Mouse (Mus musculus): ENCODE data around the gene Gpx6.
A peak's percentile ranks its signal among the peaks of the same experiment; 100 is the strongest.

The Gpx6 gene

GRCm38 (mm10) chr13:21311926-21312325 lies at the start of gene Gpx6:
TSS of gene Gpx6 (plus strand) at chr13:21312125.
- DNase-seq, result no peak

GRCm38 (mm10) chr13:21262787-21263461 lies 49.0 kb upstream of the Gpx6 start:
- no peak for DNase-seq

- DNase-seq, result no peak
Observed at GRCm38 (mm10) chr13:21263910-21264309, 48.0 kb upstream of the Gpx6 start.

GRCm38 (mm10) chr13:21264366-21264765 lies 47.6 kb upstream of the Gpx6 start:
- DNase-seq, result no peak

GRCm38 (mm10) chr13:21265736-21266135 lies 46.2 kb upstream of the Gpx6 start:
- no peak for DNase-seq

GRCm38 (mm10) chr13:21267541-21267940 lies 44.4 kb upstream of the Gpx6 start:
- no peak for DNase-seq

- DNase-seq, result no peak
Observed at GRCm38 (mm10) chr13:21268262-21268661, 43.7 kb upstream of the Gpx6 start.

- DNase-seq, result no peak
Observed at GRCm38 (mm10) chr13:21275021-21275814, 36.7 kb upstream of the Gpx6 start.

- DNase-seq, result peak; percentile 82
Observed at GRCm38 (mm10) chr13:21275815-21276550, 35.9 kb upstream of the Gpx6 start.

GRCm38 (mm10) chr13:21276551-21276950 lies 35.4 kb upstream of the Gpx6 start:
- DNase-seq, result no peak

- no peak for DNase-seq
Observed at GRCm38 (mm10) chr13:21279076-21279475, 32.8 kb upstream of the Gpx6 start.

GRCm38 (mm10) chr13:21279559-21279958 lies 32.4 kb upstream of the Gpx6 start:
- DNase-seq, result peak; percentile 77

GRCm38 (mm10) chr13:21292631-21293030 lies 19.3 kb upstream of the Gpx6 start, which contains the start of gene Gpx5:
TSS of gene Gpx5 (minus strand) at chr13:21292731.
- DNase-seq, result no peak

GRCm38 (mm10) chr13:21298557-21298956 lies 13.4 kb upstream of the Gpx6 start:
- DNase-seq, result no peak

GRCm38 (mm10) chr13:21304483-21305066 lies 7.3 kb upstream of the Gpx6 start:
- DNase-seq, result no peak

GRCm38 (mm10) chr13:21309788-21310187 lies 2.1 kb upstream of the Gpx6 start:
- no peak for DNase-seq

- no peak for DNase-seq
Observed at GRCm38 (mm10) chr13:21312854-21313253, 929 bp downstream of the Gpx6 start.

GRCm38 (mm10) chr13:21313903-21314302 lies 2.0 kb downstream of the Gpx6 start:
- no peak for DNase-seq

- DNase-seq, result no peak
Observed at GRCm38 (mm10) chr13:21320262-21320661, 8.3 kb downstream of the Gpx6 start.

- no peak for DNase-seq
Observed at GRCm38 (mm10) chr13:21321890-21322494, 10.1 kb downstream of the Gpx6 start.

- peak; percentile 44 for DNase-seq
Observed at GRCm38 (mm10) chr13:21322509-21323375, 10.8 kb downstream of the Gpx6 start.

- DNase-seq, result no peak
Observed at GRCm38 (mm10) chr13:21323405-21323804, 11.5 kb downstream of the Gpx6 start.

All from layer of hippocampus, adult 9-11 months (tissue).